Mouse (Mus musculus): ENCODE data around the gene Dppa1.

DNA sequence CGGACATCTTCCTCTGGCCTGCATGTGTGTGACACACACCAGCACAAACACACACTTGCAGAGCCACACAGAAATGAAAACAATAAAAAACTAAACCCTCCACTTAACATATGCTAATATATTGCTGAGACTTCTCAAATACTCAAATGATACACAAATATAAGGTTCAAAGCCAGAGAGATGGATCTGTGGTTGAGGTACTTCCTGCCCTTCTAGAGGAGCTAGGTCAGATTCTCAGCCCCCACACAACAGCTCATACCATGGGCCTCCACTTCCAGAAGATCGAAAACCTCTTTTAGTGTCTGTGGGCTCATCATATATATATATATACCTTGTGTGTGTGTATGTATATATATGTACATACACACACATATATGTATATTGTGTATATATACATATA, 63.1 kb downstream of the Dppa1 start:
- TF ChIP-seq CTCF (IDR thresholded peaks at IDR 0.05; ENCODE audit: extremely low read depth, insufficient read length, insufficient replicate concordance, low read depth, low read length): no peak
- TF ChIP-seq POLR2A (IDR thresholded peaks at IDR 0.05; ENCODE audit: low read depth, low read length): no peak

Data from small intestine, adult 2 months (tissue).